Mouse (Mus musculus) lung, embryonic 15.5 days (tissue): Measurements from ENCODE around the gene Numa1. TPM values are rescaled to one million over a fixed set of nuclear protein-coding genes. Genes with fewer than 3 reads are reported as not detected.
"Not testable (repeated sequence)": the region's sequence is repeated elsewhere in the genome, so short reads cannot be mapped to it uniquely, and the experiment has no call there.

Experiments used
- ATAC-seq: fragments of 200-750 bp; cut with Nextera tagmentation; 2 replicates; pipeline ENCODE4 v1.8.0; 2017; ENCODE audit warnings: moderate number of reproducible peaks, borderline replicate concordance; ENCODE audit not compliant: low FRiP score, low TSS enrichment; ENCODE audit errors: extremely low read depth
- H3K27ac ChIP-seq: fragments of 300-500 bp; sonication (generic); 2 replicates; pipeline ENCODE4 v1.5.1; 2015; ENCODE audit warnings: moderate library complexity, mild to moderate bottlenecking, inconsistent platforms
- H3K27me3 ChIP-seq: fragments of 300-500 bp; sonication (generic); 2 replicates; pipeline ENCODE4 v1.6.1; 2015; ENCODE audit warnings: inconsistent platforms
- H3K36me3 ChIP-seq: fragments of 300-500 bp; sonication (generic); 2 replicates; pipeline ENCODE4 v1.6.1; 2015; ENCODE audit warnings: inconsistent platforms
- H3K4me1 ChIP-seq: fragments of 300-500 bp; sonication (generic); 2 replicates; pipeline ENCODE4 v1.6.1; 2015; ENCODE audit warnings: inconsistent platforms
- H3K4me2 ChIP-seq: fragments of 300-500 bp; sonication (generic); 2 replicates; pipeline ENCODE4 v1.6.1; 2015; ENCODE audit warnings: inconsistent platforms, mild to moderate bottlenecking, moderate library complexity
- H3K4me3 ChIP-seq: fragments of 300-500 bp; sonication (generic); 2 replicates; pipeline ENCODE4 v1.5.1; 2015; ENCODE audit warnings: mild to moderate bottlenecking, inconsistent platforms
- H3K9ac ChIP-seq: fragments of 300-500 bp; sonication (generic); 2 replicates; pipeline ENCODE4 v1.6.1; 2015; ENCODE audit warnings: inconsistent platforms
- H3K9me3 ChIP-seq: fragments of 300-500 bp; sonication (generic); 2 replicates; pipeline ENCODE4 v1.6.1; 2016; ENCODE audit warnings: inconsistent platforms
- WGBS: fragments of 180-500 bp; shearing (Covaris S2); methylation state at CpG from one replicate; pipeline ENCODE4 v1.1.7; 2015; 5-methylcytosine and 5-hydroxymethylcytosine counted together
- polyA plus RNA-seq: library from polyadenylated mRNA; unstranded; fragments of >200 nt; fragmentation: Nextera tagmentation; extraction: Ambion mirVana; gene quantifications from 2 replicates; pipeline ENCODE4 v1.2.1, GENCODE M21; 2015

The Numa1 gene
- polyA plus RNA-seq, 1 experiment from 2014 or later = 79.4 TPM

DNA sequence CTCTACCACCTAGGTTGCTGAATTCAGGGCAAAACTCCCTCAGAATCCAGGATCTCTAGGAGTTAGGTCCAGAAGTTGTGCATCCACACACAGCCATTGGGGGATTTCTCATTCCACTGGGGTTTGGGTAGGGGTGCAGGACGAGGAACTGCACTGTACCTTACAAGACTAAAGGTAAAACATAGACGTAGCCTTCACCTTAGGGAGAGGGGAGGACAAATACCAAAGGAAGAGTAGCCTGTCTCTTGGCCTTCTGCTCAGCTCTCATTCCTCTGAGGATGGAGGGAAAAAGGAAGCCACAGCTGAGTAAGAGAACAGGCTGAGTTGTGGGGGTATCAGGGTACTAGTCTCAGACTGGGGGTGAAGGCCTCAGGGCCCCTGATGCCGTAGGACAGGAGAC is 84.7 kb downstream of the Numa1 start, which contains the start of gene Il18bp:
Gene Il18bp, minus strand, starts transcription at position 101 of the 400 bp plus-strand sequence.
- Histone ChIP-seq H3K27ac (no peak within 1 kb of the TSS), H3K27me3 (no peaks in the 10 kb centered on the region), H3K36me3 (peaks cover 79% of the 10 kb centered on the region), H3K9me3 (no peaks in the 10 kb centered on the region), H3K9ac (no peak within 1 kb of the TSS), H3K4me3 (no peak within 1 kb of the TSS), H3K4me2 (no peak within 1 kb of the TSS), H3K4me1 (no peaks in the 10 kb centered on the region)
- 76% methylated on average over 3 of the region's 3 CpGs for WGBS
- no peak for ATAC-seq

DNA sequence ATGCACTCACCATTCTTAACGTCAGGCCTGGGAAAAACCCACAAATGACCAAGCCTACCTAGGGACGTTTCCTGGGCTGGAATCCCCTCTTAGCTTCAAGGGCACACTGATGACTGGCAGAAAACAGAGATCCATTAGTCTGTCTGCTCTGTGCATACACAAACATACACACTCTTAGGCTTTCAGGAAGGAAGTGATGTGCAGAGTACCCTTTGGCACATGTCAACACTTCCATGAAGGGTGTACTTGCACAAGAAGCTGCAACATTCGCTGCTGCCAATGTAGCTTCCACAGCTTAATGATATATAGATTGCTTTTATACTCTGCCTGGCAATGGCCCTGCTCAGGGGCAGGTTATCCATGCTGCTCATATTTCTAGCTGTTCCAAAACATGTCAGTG is 85.5 kb downstream of the Numa1 start:
- no peak overlapping the region for H3K4me3 ChIP-seq
- ATAC-seq = no peak
- H3K9me3 ChIP-seq = no peaks in the 10 kb centered on the region
- no peak overlapping the region for H3K9ac ChIP-seq
- no peak overlapping the region for H3K27ac ChIP-seq
- peaks cover 76% of the 10 kb centered on the region for H3K36me3 ChIP-seq
- 51% methylated on average over 3 of the region's 3 CpGs for WGBS
- no peaks in the 10 kb centered on the region for H3K27me3 ChIP-seq
- no peaks in the 10 kb centered on the region for H3K4me1 ChIP-seq
- H3K4me2 ChIP-seq = no peak overlapping the region

GRCm38 (mm10) chr7:102020934-102021333 is 87.0 kb downstream of the Numa1 start:
- H3K9me3 ChIP-seq, H3K4me1 ChIP-seq, H3K9ac ChIP-seq, H3K27ac ChIP-seq, H3K27me3 ChIP-seq, ATAC-seq, H3K4me3 ChIP-seq, H3K4me2 ChIP-seq: not testable (repeated sequence)
- peaks cover 70% of the 10 kb centered on the region for H3K36me3 ChIP-seq
- 87% methylated on average over 2 of the region's 2 CpGs for WGBS

DNA sequence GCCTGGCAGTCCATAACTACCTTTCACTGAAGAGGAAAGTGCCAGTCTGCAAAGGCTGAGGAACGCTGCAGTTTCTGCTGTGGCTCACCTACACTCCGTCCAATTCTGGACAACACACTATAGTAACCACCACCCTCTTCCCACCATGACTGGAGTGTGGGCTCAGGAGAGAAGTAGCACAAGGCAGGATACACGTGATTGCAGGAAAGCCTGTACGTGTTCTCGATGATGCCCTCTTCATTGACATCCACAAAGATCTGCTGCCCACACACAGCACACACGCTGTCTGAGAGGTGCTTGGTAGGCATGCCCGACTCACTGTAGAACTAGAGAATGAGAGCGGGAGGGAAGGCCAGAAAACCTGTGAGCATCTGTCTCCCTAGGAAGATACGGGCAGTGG is 89.9 kb downstream of the Numa1 start:
- 90% methylated on average over 9 of the region's 9 CpGs for WGBS
- H3K4me3 ChIP-seq = no peak overlapping the region
- H3K4me2 ChIP-seq = no peak overlapping the region
- peaks cover 61% of the 10 kb centered on the region for H3K36me3 ChIP-seq
- H3K4me1 ChIP-seq = no peaks in the 10 kb centered on the region
- no peak overlapping the region for H3K27ac ChIP-seq
- ATAC-seq = no peak
- no peaks in the 10 kb centered on the region for H3K27me3 ChIP-seq
- no peak overlapping the region for H3K9ac ChIP-seq
- H3K9me3 ChIP-seq = no peaks in the 10 kb centered on the region

DNA sequence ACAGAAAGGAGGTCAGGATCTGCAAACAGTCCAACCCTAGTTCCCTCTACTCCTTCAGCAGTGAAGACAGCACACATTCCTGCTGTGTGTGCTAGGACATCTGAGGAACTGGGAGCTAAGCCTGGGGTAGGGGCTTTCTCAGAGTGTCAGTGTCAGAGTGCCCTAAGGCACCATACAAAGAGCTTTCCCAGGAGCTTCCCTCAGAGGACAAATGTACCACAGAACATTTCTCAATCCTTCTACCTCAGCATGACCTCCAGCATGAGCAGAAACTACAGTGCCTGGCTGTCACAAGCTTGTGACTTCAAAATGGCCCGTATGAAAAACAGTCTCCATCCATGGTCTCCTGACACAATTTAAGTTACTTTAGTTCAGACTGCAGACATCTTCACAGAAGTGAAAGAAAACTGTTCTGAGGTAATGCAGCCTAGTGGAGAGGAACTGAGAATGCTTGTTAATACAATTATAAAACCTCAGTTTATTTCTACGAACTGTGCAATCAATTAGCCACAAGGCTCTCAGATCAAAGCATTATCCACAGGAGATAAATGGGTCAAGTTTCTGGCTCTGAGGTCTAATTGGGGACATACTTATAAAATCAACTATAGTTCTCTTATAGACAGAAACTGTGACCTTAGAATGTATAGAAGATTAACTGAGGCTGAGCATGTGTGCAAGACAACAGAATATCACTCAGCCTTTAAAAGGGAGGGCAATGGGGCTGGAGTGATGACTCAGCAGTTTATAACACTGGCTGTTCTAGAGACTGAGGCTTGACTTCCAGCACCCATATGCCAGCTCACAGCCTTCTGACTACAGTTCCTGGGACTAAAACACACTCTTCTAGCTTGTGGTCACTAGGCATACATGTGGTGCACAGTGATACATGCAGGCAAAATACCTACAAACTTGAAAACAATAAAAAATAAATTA is 91.5 kb downstream of the Numa1 start:
- ATAC-seq = no peak
- 87% methylated on average over 2 of the region's 2 CpGs for WGBS
- Histone ChIP-seq H3K4me2 (no peak overlapping the region), H3K27me3 (no peaks in the 10 kb centered on the region), H3K4me1 (no peaks in the 10 kb centered on the region), H3K27ac (no peak overlapping the region), H3K9me3 (no peaks in the 10 kb centered on the region), H3K9ac (no peak overlapping the region), H3K36me3 (peaks cover 63% of the 10 kb centered on the region), H3K4me3 (no peak overlapping the region)

DNA sequence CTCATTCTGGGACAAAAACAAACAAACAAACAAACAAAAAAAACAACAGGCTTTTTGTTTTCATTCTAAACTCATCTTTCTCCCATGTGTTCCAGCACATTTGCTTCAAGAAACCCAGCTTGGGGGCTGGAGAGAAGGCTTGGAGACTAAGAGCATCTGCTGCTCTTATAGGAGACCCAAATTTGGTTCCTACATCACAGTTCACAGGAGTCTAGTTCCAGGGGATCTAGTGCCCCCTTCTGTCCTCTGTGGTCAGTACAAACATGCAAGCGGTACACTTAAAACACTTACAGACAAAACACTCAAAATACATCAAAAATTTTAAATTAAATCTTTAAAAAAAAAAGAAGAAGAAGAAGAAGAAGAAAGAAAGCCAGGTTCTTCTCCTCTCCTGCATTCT is 101.0 kb downstream of the Numa1 start:
- WGBS = 92% methylated on average over 1 of the region's 1 CpGs
- no peak overlapping the region for H3K27ac ChIP-seq
- no peak overlapping the region for H3K4me3 ChIP-seq
- peaks cover 86% of the 10 kb centered on the region for H3K36me3 ChIP-seq
- H3K4me2 ChIP-seq = no peak overlapping the region
- no peak for ATAC-seq
- no peaks in the 10 kb centered on the region for H3K27me3 ChIP-seq
- H3K9me3 ChIP-seq = no peaks in the 10 kb centered on the region
- H3K9ac ChIP-seq = no peak overlapping the region
- H3K4me1 ChIP-seq = no peaks in the 10 kb centered on the region

DNA sequence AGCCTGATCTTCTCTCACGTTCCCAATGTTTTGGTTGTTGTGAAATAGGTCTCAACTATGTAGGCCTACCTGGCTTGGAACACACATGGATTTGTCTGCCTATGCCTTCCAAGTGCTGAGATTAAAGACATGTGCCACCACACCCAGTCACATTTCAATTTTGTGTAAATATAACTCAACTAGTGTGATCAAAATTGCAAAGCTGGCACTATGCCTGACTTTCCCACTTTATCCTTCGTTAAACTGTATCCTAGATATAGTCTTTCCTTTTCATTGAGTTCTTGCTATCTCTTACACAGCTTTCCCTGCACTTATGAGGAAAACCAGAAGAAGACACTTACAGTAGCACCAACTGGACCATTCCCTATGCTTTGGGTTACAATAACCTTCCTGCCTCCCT is 101.6 kb downstream of the Numa1 start:
- no peak for ATAC-seq
- Histone ChIP-seq H3K27ac (no peak overlapping the region), H3K4me1 (no peaks in the 10 kb centered on the region), H3K4me2 (no peak overlapping the region), H3K36me3 (peaks cover 91% of the 10 kb centered on the region), H3K4me3 (no peak overlapping the region), H3K9me3 (no peaks in the 10 kb centered on the region), H3K9ac (no peak overlapping the region), H3K27me3 (no peaks in the 10 kb centered on the region)
- 85% methylated on average over 2 of the region's 2 CpGs for WGBS

GRCm38 (mm10) chr7:102037318-102037717 is 103.4 kb downstream of the Numa1 start:
- H3K36me3 ChIP-seq = peaks cover 84% of the 10 kb centered on the region
- no peak for ATAC-seq
- H3K4me3 ChIP-seq = no peak overlapping the region
- H3K4me1 ChIP-seq = no peaks in the 10 kb centered on the region
- H3K27ac ChIP-seq = no peak overlapping the region
- no peak overlapping the region for H3K9ac ChIP-seq
- WGBS = 93% methylated on average over 3 of the region's 3 CpGs
- no peaks in the 10 kb centered on the region for H3K27me3 ChIP-seq
- no peak overlapping the region for H3K4me2 ChIP-seq
- no peaks in the 10 kb centered on the region for H3K9me3 ChIP-seq

- no peaks in the 10 kb centered on the region for H3K27me3 ChIP-seq
- no peak for ATAC-seq
- no peak overlapping the region for H3K4me3 ChIP-seq
- no peak overlapping the region for H3K9ac ChIP-seq
- H3K9me3 ChIP-seq = no peaks in the 10 kb centered on the region
- H3K4me1 ChIP-seq = no peaks in the 10 kb centered on the region
- H3K27ac ChIP-seq = no peak overlapping the region
- 53% methylated on average over 2 of the region's 2 CpGs for WGBS
- H3K36me3 ChIP-seq = peaks cover 41% of the 10 kb centered on the region
- no peak overlapping the region for H3K4me2 ChIP-seq
These were observed 108.4 kb downstream of the Numa1 start for GRCm38 (mm10) chr7:102042314-102042713.

DNA sequence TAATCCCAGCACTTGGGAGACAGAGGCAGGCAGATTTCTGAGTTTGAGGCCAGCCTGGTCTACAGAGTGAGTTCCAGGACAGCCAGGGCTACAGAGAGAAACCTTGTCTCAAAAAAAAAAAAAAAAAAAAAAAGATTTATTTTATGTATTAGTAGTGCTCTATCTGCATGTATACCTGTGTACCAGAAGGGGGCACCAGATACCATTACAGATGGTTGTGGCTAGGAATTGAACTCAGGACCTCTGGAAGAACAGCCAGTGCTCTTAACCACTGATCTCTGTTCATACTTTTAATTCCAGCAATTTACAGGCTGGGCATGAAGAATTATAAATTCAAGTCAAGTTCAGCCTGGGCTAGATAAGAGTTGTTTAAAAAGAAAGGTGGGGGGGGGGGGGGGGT is 114.6 kb downstream of the Numa1 start:
- H3K36me3 ChIP-seq, H3K27ac ChIP-seq, H3K4me3 ChIP-seq, ATAC-seq, H3K9ac ChIP-seq, H3K4me1 ChIP-seq, H3K9me3 ChIP-seq, H3K4me2 ChIP-seq, H3K27me3 ChIP-seq: not testable (repeated sequence)

DNA sequence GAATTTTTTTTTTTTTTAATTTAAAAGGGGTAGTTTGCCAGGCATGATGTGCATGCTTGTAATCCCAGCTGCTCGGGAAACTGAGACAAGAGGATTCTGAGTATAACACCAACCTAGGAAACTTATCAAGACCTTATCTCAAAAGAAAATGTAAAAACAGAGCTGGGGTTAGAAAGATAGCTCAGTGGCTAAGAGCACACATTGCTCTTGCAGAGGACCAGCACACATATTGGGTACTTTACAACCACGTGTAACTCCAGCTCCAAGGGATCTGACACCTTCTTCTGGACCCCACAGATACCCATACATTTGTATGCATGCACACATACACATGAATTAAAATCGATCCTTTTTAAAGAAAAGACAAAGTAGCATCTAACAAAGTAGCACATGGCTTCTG is 127.4 kb downstream of the Numa1 start:
- 84% methylated on average over 3 of the region's 3 CpGs for WGBS
- Histone ChIP-seq H3K4me3 (no peak overlapping the region), H3K27ac (no peak overlapping the region), H3K4me2 (no peak overlapping the region), H3K9ac (no peak overlapping the region), H3K9me3 (no peaks in the 10 kb centered on the region), H3K36me3 (peaks cover 15% of the 10 kb centered on the region; the same call in 1 of the 2 replicates), H3K27me3 (no peaks in the 10 kb centered on the region), H3K4me1 (peaks cover 17% of the 10 kb centered on the region)
- ATAC-seq = no peak

DNA sequence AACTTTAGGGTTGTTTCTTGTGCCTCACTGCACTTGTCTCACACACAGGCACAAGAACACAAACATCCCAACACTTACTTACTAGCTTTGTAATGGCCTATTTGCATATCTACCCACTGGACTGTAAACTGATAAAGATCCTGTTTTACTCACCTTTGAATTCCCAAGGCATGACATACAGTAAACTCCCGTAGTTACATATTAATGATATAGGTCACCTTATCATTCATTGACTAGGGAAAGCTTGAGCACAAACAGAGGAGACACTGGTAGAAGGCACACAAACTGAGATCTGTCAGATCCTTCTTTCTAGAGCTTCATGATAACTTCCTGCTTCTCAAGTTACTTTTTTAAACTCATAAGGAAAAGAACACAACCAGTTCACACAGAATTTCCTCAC is 128.3 kb downstream of the Numa1 start:
- WGBS = 78% methylated on average over 1 of the region's 1 CpGs
- peaks cover 20% of the 10 kb centered on the region for H3K4me1 ChIP-seq
- H3K9ac ChIP-seq = no peak overlapping the region
- H3K4me2 ChIP-seq = no peak overlapping the region
- no peaks in the 10 kb centered on the region for H3K9me3 ChIP-seq
- ATAC-seq = no peak
- peaks cover 15% of the 10 kb centered on the region; the same call in 1 of the 2 replicates for H3K36me3 ChIP-seq
- no peaks in the 10 kb centered on the region for H3K27me3 ChIP-seq
- H3K27ac ChIP-seq = no peak overlapping the region
- H3K4me3 ChIP-seq = no peak overlapping the region
